Mouse (Mus musculus) ES-Bruce4 (cell line): ENCODE data around the gene Lekr1. TPM values are rescaled to one million over a fixed set of nuclear protein-coding genes. Genes with fewer than 3 reads are reported as not detected.

Source experiments
- H3K27ac ChIP-seq: 2 replicates; pipeline ENCODE4 v1.5.1; 2012; ENCODE audit warnings: low read length, inconsistent platforms; ENCODE audit not compliant: insufficient read depth
- H3K27me3 ChIP-seq: 2 replicates; pipeline ENCODE4 v1.6.1; 2012; ENCODE audit warnings: mild to moderate bottlenecking, low read length, inconsistent platforms; ENCODE audit not compliant: control insufficient read depth, poor library complexity, insufficient read depth, severe bottlenecking
- H3K36me3 ChIP-seq: 2 replicates; pipeline ENCODE4 v1.6.1; 2012; ENCODE audit warnings: inconsistent platforms, mild to moderate bottlenecking, low read length, moderate library complexity; ENCODE audit not compliant: control insufficient read depth, poor library complexity, insufficient read depth, severe bottlenecking
- H3K4me1 ChIP-seq: one replicate; pipeline ENCODE4 v1.8.1; 2011; ENCODE audit warnings: low read length; ENCODE audit not compliant: control insufficient read depth, insufficient read depth
- H3K4me3 ChIP-seq: 2 replicates; pipeline ENCODE4 v1.5.1; 2011; ENCODE audit warnings: low read depth, mild to moderate bottlenecking, low read length
- H3K9ac ChIP-seq: 2 replicates; pipeline ENCODE4 v1.6.1; 2012; ENCODE audit warnings: low read depth, mild to moderate bottlenecking, inconsistent platforms; ENCODE audit not compliant: poor library complexity, severe bottlenecking
- H3K9me3 ChIP-seq: replicated peaks from 2 replicates; pipeline ENCODE4 v1.6.1; 2012; ENCODE audit warnings: mild to moderate bottlenecking, low read length, inconsistent platforms; ENCODE audit not compliant: control insufficient read depth, poor library complexity, insufficient read depth, severe bottlenecking
- CTCF ChIP-seq: IDR thresholded peaks from one replicate; pipeline ENCODE4 v1.8.1; 2011; ENCODE audit warnings: low read depth, low read length
- EP300 ChIP-seq: IDR thresholded peaks from 2 replicates; pipeline ENCODE4 v1.6.1; 2011; ENCODE audit warnings: low read depth, low read length; ENCODE audit not compliant: insufficient read depth
- POLR2A ChIP-seq: IDR thresholded peaks from one replicate; pipeline ENCODE4 v1.8.1; 2011; ENCODE audit warnings: low read length; ENCODE audit not compliant: insufficient read depth
- polyA plus RNA-seq: library from polyadenylated mRNA; stranded (reverse); fragments of >200 nt; gene quantifications from 2 replicates; pipeline ENCODE4 v1.2.4, GENCODE M21; 2011; ENCODE audit warnings: low read depth; ENCODE audit not compliant: missing spikeins, insufficient read depth, insufficient read length

The Lekr1 gene
- polyA plus RNA-seq, 1 experiment: 2.4 TPM

DNA sequence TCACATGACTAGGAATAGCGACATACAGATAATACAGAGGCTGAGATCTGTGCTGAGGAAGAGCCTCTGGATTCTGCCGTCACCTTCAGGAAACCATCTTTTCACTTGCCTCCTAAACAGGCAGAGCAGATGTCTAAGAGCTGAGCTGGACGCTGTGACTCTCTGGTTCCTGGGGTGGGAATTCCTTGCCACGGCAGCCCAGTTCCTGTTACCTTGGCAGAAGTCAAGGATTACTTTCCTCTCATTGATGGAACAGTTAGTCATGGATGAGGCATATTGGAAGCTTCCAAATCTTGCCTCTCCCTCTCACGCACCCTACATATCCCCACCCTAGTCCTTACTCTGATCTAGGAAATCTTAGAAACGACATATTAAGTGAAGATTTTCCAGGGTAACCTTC lies 203.7 kb downstream of the Lekr1 start:
- Histone ChIP-seq H3K9ac (no peak overlapping the region), H3K27me3 (no peaks in the 10 kb centered on the region), H3K4me3 (no peak overlapping the region), H3K9me3 (no peaks in the 10 kb centered on the region), H3K27ac (no peak overlapping the region), H3K36me3 (no peaks in the 10 kb centered on the region), H3K4me1 (no peaks in the 10 kb centered on the region)
- TF ChIP-seq POLR2A (no peak), EP300 (no peak), CTCF (no peak)

DNA sequence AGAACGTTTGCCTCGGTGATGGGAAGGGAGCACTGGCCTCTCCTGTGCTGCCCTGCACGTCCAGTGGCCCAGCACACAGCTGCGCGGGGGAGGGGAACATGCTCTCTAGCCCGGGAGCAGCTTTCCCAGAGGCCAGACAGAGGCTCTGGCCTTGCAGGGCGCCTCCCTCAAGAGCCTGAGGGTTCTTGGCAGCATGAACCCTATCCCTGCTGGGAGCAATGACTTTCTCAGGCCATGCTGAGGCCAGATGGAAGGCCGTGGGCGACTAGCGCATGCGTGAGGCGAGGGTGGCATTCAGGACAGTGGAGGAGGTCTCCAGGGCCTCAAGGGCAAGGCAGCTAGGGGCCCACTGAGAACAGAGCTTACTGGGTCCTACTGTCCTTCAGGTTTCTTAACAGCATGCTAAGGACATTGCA lies 205.2 kb downstream of the Lekr1 start:
- no peak overlapping the region for H3K4me3 ChIP-seq
- no peak for TF ChIP-seq POLR2A
- peak; percentile 35; the same call in 1 of the 2 replicates for TF ChIP-seq EP300
- TF ChIP-seq CTCF: no peak
- H3K27ac ChIP-seq: no peak overlapping the region

DNA sequence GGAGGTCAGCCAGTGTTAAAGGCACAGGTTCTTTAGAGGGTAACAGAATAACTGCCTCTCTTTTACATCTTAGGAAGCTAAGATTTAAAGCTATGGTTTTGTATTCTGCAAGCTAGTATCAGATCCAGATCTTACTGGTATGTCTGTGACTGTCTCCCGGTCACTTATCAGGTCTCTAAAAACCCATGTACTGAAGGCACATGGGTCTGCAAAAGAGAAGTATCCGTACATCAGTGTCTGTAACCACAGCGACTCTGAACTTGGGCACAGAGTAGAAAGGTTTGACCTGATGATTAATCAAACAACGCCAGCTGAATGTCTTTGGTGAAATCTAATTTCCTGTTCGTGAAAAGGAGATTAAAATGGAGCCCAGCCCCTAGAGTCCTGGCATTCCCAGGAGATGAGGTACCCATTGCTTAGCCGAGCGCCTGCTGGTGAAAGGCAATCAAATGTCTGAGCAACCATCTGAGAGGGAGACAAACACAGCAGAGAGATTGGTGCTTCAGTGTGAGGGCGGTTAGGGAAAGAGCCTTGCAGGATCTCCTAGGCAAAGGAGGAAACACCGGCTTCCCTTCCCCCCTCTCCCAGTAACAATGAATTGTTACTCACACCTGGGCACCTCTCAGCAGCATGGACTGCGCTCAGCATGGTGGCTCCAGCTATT lies 205.7 kb downstream of the Lekr1 start:
- no peaks in the 10 kb centered on the region for H3K36me3 ChIP-seq
- H3K9me3 ChIP-seq: no peaks in the 10 kb centered on the region
- no peaks in the 10 kb centered on the region for H3K4me1 ChIP-seq
- no peak overlapping the region for H3K4me3 ChIP-seq
- H3K9ac ChIP-seq: no peak overlapping the region
- no peaks in the 10 kb centered on the region for H3K27me3 ChIP-seq
- TF ChIP-seq EP300: no peak
- no peak for TF ChIP-seq POLR2A
- TF ChIP-seq CTCF: no peak
- H3K27ac ChIP-seq: no peak overlapping the region

More for the DNA sequence above, 205.2 kb downstream of the Lekr1 start:
- Histone ChIP-seq H3K4me1 (no peaks in the 10 kb centered on the region), H3K27me3 (no peaks in the 10 kb centered on the region), H3K9ac (no peak overlapping the region), H3K9me3 (no peaks in the 10 kb centered on the region), H3K36me3 (no peaks in the 10 kb centered on the region)

DNA sequence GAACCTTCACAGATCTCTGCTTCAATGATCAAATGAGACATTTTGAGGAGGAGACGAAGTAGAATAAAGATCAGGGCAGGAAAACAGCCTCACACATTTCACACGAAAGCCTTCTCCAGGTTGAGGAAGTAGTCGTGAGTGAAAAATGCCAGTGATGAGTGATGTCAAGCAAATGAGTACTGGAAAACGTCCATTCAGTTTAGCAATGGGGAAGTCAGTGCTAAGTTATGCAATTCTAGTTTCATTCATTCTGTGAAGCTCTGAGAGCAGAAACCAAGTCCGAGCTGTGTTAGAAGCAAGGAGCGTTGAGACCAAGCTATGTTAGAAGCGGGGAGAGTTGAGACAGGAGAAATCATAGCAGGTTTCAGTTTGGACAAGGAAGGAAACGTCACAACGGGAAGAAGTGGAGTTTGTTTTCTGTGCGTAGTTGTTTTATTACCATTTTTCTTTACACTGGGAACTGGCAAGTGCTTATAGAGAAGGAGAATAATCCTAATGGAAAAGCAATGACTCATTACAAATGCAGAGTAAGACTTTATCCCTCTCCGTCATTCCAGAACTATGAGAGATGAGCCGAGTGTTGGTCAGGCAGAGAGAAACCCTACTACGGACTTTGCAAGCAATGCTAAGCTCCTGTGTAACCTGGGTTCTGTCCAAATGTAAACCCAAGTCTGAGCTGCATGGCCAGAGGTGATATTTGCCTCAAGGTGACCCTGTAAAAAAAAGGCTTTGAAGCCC lies 207.2 kb downstream of the Lekr1 start:
- no peaks in the 10 kb centered on the region for H3K9me3 ChIP-seq
- no peaks in the 10 kb centered on the region for H3K4me1 ChIP-seq
- no peak overlapping the region for H3K27ac ChIP-seq
- TF ChIP-seq POLR2A (no peak), CTCF (no peak), EP300 (no peak)
- no peak overlapping the region for H3K4me3 ChIP-seq
- H3K36me3 ChIP-seq: no peaks in the 10 kb centered on the region
- no peaks in the 10 kb centered on the region for H3K27me3 ChIP-seq
- no peak overlapping the region for H3K9ac ChIP-seq

Other genes starting within 250 kb of the Lekr1 start
- gene Tiparp, start 137.8 kb upstream of the Lekr1 start, polyA plus RNA-seq: 38.5 and 40.5 TPM in 2 replicates